Mouse (Mus musculus) heart, embryonic 10.5 days (tissue): ENCODE measurements around the gene Gm20388. TPM values are rescaled to one million over a fixed set of nuclear protein-coding genes. Genes with fewer than 3 reads are reported as not detected.

Source experiments
- DNase-seq: peaks from one replicate; pipeline ENCODE4 v3.0.0-alpha.2; 2017; ENCODE audit warnings: low spot score
- H3K27ac ChIP-seq: fragments of 300-500 bp; sonication (generic); 2 replicates; pipeline ENCODE4 v1.5.1; 2016; ENCODE audit warnings: mild to moderate bottlenecking
- H3K27me3 ChIP-seq: fragments of 300-500 bp; sonication (generic); 2 replicates; pipeline ENCODE4 v1.6.1; 2016; ENCODE audit warnings: mild to moderate bottlenecking; ENCODE audit not compliant: poor library complexity, insufficient read depth, severe bottlenecking
- H3K36me3 ChIP-seq: fragments of 300-500 bp; sonication (generic); 2 replicates; pipeline ENCODE4 v1.6.1; 2016; ENCODE audit warnings: mild to moderate bottlenecking, moderate library complexity
- H3K4me1 ChIP-seq: fragments of 300-500 bp; sonication (generic); 2 replicates; pipeline ENCODE4 v1.6.1; 2016; ENCODE audit warnings: mild to moderate bottlenecking
- H3K4me3 ChIP-seq: fragments of 300-500 bp; sonication (generic); 2 replicates; pipeline ENCODE4 v1.5.1; 2016; ENCODE audit warnings: mild to moderate bottlenecking, moderate library complexity
- H3K9me3 ChIP-seq: fragments of 300-500 bp; sonication (generic); 2 replicates; pipeline ENCODE4 v1.6.1; 2016; ENCODE audit warnings: mild to moderate bottlenecking, moderate library complexity
- whole genome bisulfite sequencing: fragments of 180-500 bp; shearing (Covaris S2); methylation state at CpG from one replicate; pipeline ENCODE4 v1.1.7; 2016; 5-methylcytosine and 5-hydroxymethylcytosine counted together
- polyA plus RNA-seq: library from polyadenylated mRNA; unstranded; fragments of >200 nt; fragmentation: Nextera tagmentation; extraction: Ambion mirVana; gene quantifications from 2 replicates; pipeline ENCODE4 v1.2.1, GENCODE M21; 2016

Gm20388 gene
- polyA plus RNA-seq, 1 experiment from 2014 or later: 4.5 TPM

- Histone ChIP-seq H3K4me1 (peaks cover 33% of the 10 kb centered on the region), H3K27ac (no peak overlapping the region), H3K9me3 (no peaks in the 10 kb centered on the region), H3K27me3 (peaks cover 35% of the 10 kb centered on the region), H3K4me3 (no peak overlapping the region), H3K36me3 (no peaks in the 10 kb centered on the region)
- 57% methylated on average over 3 of the region's 3 CpGs for WGBS
- DNase-seq: no peak
These were observed 2933.5 kb downstream of the Gm20388 start for GRCm38 (mm10) chr8:122844161-122844560.

- no peak overlapping the region for H3K4me3 ChIP-seq
- DNase-seq: no peak
- peaks cover 37% of the 10 kb centered on the region for H3K4me1 ChIP-seq
- peaks cover 41% of the 10 kb centered on the region for H3K27me3 ChIP-seq
- H3K36me3 ChIP-seq: no peaks in the 10 kb centered on the region
- 72% methylated on average over 4 of the region's 4 CpGs for WGBS
- H3K27ac ChIP-seq: no peak overlapping the region
- H3K9me3 ChIP-seq: no peaks in the 10 kb centered on the region
These were observed 2935.0 kb downstream of the Gm20388 start for GRCm38 (mm10) chr8:122845662-122846061.

GRCm38 (mm10) chr8:122847829-122848561 lies 2937.4 kb downstream of the Gm20388 start, which contains the start of gene Cdh15:
Gene Cdh15, plus strand, starts transcription at chr8:122847966.
- Histone ChIP-seq H3K36me3 (no peaks in the 10 kb centered on the region), H3K4me1 (peaks cover 42% of the 10 kb centered on the region), H3K27me3 (peaks cover 60% of the 10 kb centered on the region), H3K9me3 (no peaks in the 10 kb centered on the region), H3K4me3 (peak within 1 kb of the TSS; percentile 36), H3K27ac (no peak within 1 kb of the TSS)
- WGBS: 10% methylated on average over 18 of the region's 18 CpGs
- peak; percentile 93 for DNase-seq

- peaks cover 61% of the 10 kb centered on the region for H3K27me3 ChIP-seq
- peaks cover 55% of the 10 kb centered on the region for H3K4me1 ChIP-seq
- no peak for DNase-seq
- no peak overlapping the region for H3K27ac ChIP-seq
- no peaks in the 10 kb centered on the region for H3K36me3 ChIP-seq
- WGBS: 70% methylated on average over 11 of the region's 11 CpGs
- H3K9me3 ChIP-seq: no peaks in the 10 kb centered on the region
- H3K4me3 ChIP-seq: no peak overlapping the region
These were observed 2938.7 kb downstream of the Gm20388 start for GRCm38 (mm10) chr8:122849152-122849910.

GRCm38 (mm10) chr8:122850641-122851240 lies 2940.1 kb downstream of the Gm20388 start:
- no peak for DNase-seq
- Histone ChIP-seq H3K27ac (no peak overlapping the region), H3K4me1 (peaks cover 54% of the 10 kb centered on the region), H3K9me3 (no peaks in the 10 kb centered on the region), H3K36me3 (no peaks in the 10 kb centered on the region), H3K4me3 (no peak overlapping the region), H3K27me3 (peaks cover 65% of the 10 kb centered on the region)
- 66% methylated on average over 3 of the region's 3 CpGs for WGBS

- peaks cover 51% of the 10 kb centered on the region for H3K4me1 ChIP-seq
- H3K27me3 ChIP-seq: peaks cover 61% of the 10 kb centered on the region
- WGBS: 81% methylated on average over 12 of the region's 12 CpGs
These were observed 2941.3 kb downstream of the Gm20388 start for GRCm38 (mm10) chr8:122851692-122852545.

GRCm38 (mm10) chr8:122852546-122852905 lies 2941.9 kb downstream of the Gm20388 start:
- Histone ChIP-seq H3K36me3 (no peaks in the 10 kb centered on the region), H3K27ac (no peak overlapping the region; the same call in 1 of the 2 replicates), H3K4me1 (peaks cover 46% of the 10 kb centered on the region), H3K27me3 (peaks cover 57% of the 10 kb centered on the region), H3K9me3 (no peaks in the 10 kb centered on the region), H3K4me3 (no peak overlapping the region)
- WGBS: 53% methylated on average over 1 of the region's 1 CpGs
- DNase-seq: no peak

More at GRCm38 (mm10) chr8:122851692-122852545, 2941.3 kb downstream of the Gm20388 start:
- Histone ChIP-seq H3K36me3 (no peaks in the 10 kb centered on the region), H3K4me3 (no peak overlapping the region), H3K27ac (peak overlapping the region; percentile 9; the same call in 1 of the 2 replicates), H3K9me3 (no peaks in the 10 kb centered on the region)
- DNase-seq: no peak

- no peak for DNase-seq
- Histone ChIP-seq H3K36me3 (no peaks in the 10 kb centered on the region), H3K9me3 (no peaks in the 10 kb centered on the region), H3K4me1 (peaks cover 39% of the 10 kb centered on the region), H3K4me3 (no peak overlapping the region), H3K27me3 (peaks cover 56% of the 10 kb centered on the region), H3K27ac (peak overlapping the region; percentile 31; the same call in 1 of the 2 replicates)
- 30% methylated on average over 11 of the region's 11 CpGs for WGBS
These were observed 2942.7 kb downstream of the Gm20388 start for GRCm38 (mm10) chr8:122853340-122853771.

- Histone ChIP-seq H3K27me3 (peaks cover 45% of the 10 kb centered on the region), H3K4me1 (peaks cover 34% of the 10 kb centered on the region), H3K9me3 (no peaks in the 10 kb centered on the region), H3K27ac (no peak overlapping the region), H3K4me3 (no peak overlapping the region), H3K36me3 (no peaks in the 10 kb centered on the region)
- DNase-seq: no peak
- 65% methylated on average over 7 of the region's 7 CpGs for WGBS
These were observed 2943.7 kb downstream of the Gm20388 start for GRCm38 (mm10) chr8:122854388-122854787.

- no peak for DNase-seq
- Histone ChIP-seq H3K27ac (no peak overlapping the region), H3K27me3 (peaks cover 38% of the 10 kb centered on the region), H3K4me1 (peaks cover 27% of the 10 kb centered on the region), H3K4me3 (no peak overlapping the region), H3K36me3 (no peaks in the 10 kb centered on the region), H3K9me3 (no peaks in the 10 kb centered on the region)
- WGBS: 76% methylated on average over 4 of the region's 4 CpGs
These were observed 2944.5 kb downstream of the Gm20388 start for GRCm38 (mm10) chr8:122855123-122855522.

- WGBS: 78% methylated on average over 8 of the region's 8 CpGs
- Histone ChIP-seq H3K4me1 (peaks cover 24% of the 10 kb centered on the region), H3K27ac (no peak overlapping the region), H3K4me3 (no peak overlapping the region), H3K27me3 (peaks cover 35% of the 10 kb centered on the region), H3K9me3 (no peaks in the 10 kb centered on the region), H3K36me3 (no peaks in the 10 kb centered on the region)
- no peak for DNase-seq
These were observed 2945.6 kb downstream of the Gm20388 start for GRCm38 (mm10) chr8:122856288-122856687.

- peaks cover 12% of the 10 kb centered on the region for H3K9me3 ChIP-seq
- H3K4me3 ChIP-seq: no peak overlapping the region
- peaks cover 2% of the 10 kb centered on the region; the same call in 1 of the 2 replicates for H3K36me3 ChIP-seq
- H3K27ac ChIP-seq: no peak overlapping the region
- peaks cover 4% of the 10 kb centered on the region; the same call in 1 of the 2 replicates for H3K4me1 ChIP-seq
- peaks cover 32% of the 10 kb centered on the region for H3K27me3 ChIP-seq
- no peak for DNase-seq
- WGBS: 57% methylated on average over 13 of the region's 13 CpGs
These were observed 2949.2 kb downstream of the Gm20388 start for GRCm38 (mm10) chr8:122859843-122860242.
